Mouse (Mus musculus) midbrain, embryonic 10.5 days (tissue): ENCODE data around the gene Lrrfip1. TPM values are rescaled to one million over a fixed set of nuclear protein-coding genes. Genes with fewer than 3 reads are reported as not detected.

Experiments
- DNase-seq: peaks from one replicate; pipeline ENCODE4 v3.0.0-alpha.2; 2017; ENCODE audit warnings: low spot score
- H3K27ac ChIP-seq: fragments of 300-500 bp; sonication (generic); replicated peaks from 2 replicates; pipeline ENCODE4 v1.5.1; 2016; ENCODE audit warnings: mild to moderate bottlenecking
- H3K27me3 ChIP-seq: fragments of 300-500 bp; sonication (generic); 2 replicates; pipeline ENCODE4 v1.6.1; 2016; ENCODE audit warnings: low read depth, mild to moderate bottlenecking; ENCODE audit not compliant: poor library complexity, severe bottlenecking
- H3K36me3 ChIP-seq: fragments of 300-500 bp; sonication (generic); 2 replicates; pipeline ENCODE4 v1.6.1; 2016; ENCODE audit warnings: mild to moderate bottlenecking, moderate library complexity
- H3K4me1 ChIP-seq: fragments of 300-500 bp; sonication (generic); 2 replicates; pipeline ENCODE4 v1.6.1; 2016
- H3K4me3 ChIP-seq: fragments of 300-500 bp; sonication (generic); 2 replicates; pipeline ENCODE4 v1.5.1; 2016; ENCODE audit warnings: mild to moderate bottlenecking, moderate library complexity
- H3K9me3 ChIP-seq: fragments of 300-500 bp; sonication (generic); replicated peaks from 2 replicates; pipeline ENCODE4 v1.6.1; 2016; ENCODE audit warnings: mild to moderate bottlenecking
- WGBS: fragments of 180-500 bp; shearing (Covaris S2); methylation state at CpG from one replicate; pipeline ENCODE4 v1.1.7; 2016; 5-methylcytosine and 5-hydroxymethylcytosine counted together
- polyA plus RNA-seq: library from polyadenylated mRNA; unstranded; fragments of >200 nt; fragmentation: Nextera tagmentation; extraction: Ambion mirVana; gene quantifications from 2 replicates; pipeline ENCODE4 v1.2.1, GENCODE M21; 2016

Lrrfip1 gene
- 19.8 and 22.2 TPM in 2 replicates for polyA plus RNA-seq

DNA sequence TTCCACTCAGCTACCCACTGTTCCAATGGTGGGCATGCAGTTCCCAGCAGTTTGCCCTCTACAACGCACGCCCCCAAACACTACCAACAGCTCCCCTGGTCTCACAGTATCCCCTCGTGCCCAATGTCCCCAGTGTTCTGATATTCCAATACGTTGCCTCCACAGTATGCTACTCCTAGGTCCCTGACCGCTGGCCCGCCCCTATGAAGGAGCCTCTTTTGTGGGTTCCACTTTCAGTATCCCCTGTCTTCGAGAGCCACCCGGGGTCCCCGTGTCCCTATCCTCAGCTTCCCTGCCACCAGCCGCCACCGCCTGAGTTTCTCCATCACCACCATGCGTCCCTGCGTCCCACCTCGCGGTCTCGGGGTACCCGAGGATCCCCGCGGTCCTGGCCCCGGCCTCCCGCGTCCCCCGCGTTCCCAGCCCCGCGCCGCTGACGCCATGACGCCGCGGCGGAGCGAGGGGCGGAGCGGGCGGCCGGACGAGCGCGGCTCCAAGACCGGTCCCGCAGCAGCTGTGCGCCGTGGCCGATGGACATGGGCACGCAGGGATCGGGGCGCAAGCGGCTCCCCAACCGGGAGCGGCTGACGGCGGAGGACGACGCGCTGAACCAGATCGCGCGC, at the start of gene Lrrfip1:
Gene Lrrfip1, plus strand, starts transcription at position 470 of the 623 bp plus-strand sequence.
- peak within 1 kb of the TSS; percentile 90 for H3K27ac ChIP-seq
- peak; percentile 68 for DNase-seq
- H3K4me1 ChIP-seq, result peaks cover 31% of the 10 kb centered on the region
- 2% methylated on average over 59 of the region's 59 CpGs for WGBS
- H3K4me3 ChIP-seq, result peak within 1 kb of the TSS; percentile 85
- H3K9me3 ChIP-seq, result peaks cover 4% of the 10 kb centered on the region; the same call in 1 of the 2 replicates
- no peaks in the 10 kb centered on the region for H3K36me3 ChIP-seq
- H3K27me3 ChIP-seq, result peaks cover 22% of the 10 kb centered on the region

DNA sequence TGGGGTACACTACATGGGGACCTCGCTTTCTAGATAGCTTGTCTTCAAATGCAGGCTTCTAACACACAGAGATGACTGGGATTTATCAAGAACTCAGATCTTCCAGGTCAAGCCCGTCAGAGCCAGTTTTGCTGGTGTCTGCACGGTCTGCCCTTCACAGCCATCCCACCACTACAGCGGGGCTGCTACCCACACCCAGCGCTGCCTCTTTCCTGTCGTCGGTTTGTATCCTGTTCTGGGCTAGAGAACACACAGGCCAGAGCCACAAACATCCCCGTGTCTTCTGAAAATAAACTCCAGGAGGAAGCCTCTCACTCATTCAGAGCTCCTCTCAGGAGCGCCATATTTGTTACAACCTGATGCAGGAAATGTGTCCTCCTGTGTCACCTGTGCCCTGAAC, 49.2 kb upstream of the Lrrfip1 start:
- Histone ChIP-seq H3K9me3 (no peaks in the 10 kb centered on the region), H3K4me1 (peaks cover 8% of the 10 kb centered on the region; the same call in 1 of the 2 replicates), H3K4me3 (no peak overlapping the region), H3K27me3 (no peaks in the 10 kb centered on the region), H3K36me3 (no peaks in the 10 kb centered on the region), H3K27ac (no peak overlapping the region)
- DNase-seq, result no peak
- WGBS, result 75% methylated on average over 9 of the region's 9 CpGs

DNA sequence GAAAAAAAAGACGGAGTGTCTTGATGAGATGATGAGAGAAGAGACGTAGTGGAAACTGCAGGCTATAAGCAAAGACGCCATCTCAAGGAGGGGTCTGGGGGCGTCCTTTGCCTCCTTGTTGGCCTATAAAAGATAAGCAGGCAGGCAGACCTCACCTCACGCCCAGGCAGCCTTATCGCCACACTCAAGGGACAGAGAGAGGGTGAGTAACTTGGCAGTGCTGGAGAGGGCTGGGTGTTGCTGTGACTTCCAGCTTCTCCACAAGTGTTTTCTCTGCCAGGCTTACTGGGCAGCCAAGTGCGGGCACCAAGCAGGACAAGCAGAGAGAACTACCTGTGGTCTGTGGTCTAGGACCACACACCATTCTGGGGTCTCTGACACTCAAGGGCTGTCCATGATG, 46.9 kb upstream of the Lrrfip1 start:
- H3K4me1 ChIP-seq, result no peaks in the 10 kb centered on the region
- no peaks in the 10 kb centered on the region for H3K36me3 ChIP-seq
- H3K27me3 ChIP-seq, result no peaks in the 10 kb centered on the region
- no peak overlapping the region for H3K27ac ChIP-seq
- WGBS, result 84% methylated on average over 7 of the region's 7 CpGs
- H3K9me3 ChIP-seq, result no peaks in the 10 kb centered on the region
- H3K4me3 ChIP-seq, result no peak overlapping the region
- no peak for DNase-seq

DNA sequence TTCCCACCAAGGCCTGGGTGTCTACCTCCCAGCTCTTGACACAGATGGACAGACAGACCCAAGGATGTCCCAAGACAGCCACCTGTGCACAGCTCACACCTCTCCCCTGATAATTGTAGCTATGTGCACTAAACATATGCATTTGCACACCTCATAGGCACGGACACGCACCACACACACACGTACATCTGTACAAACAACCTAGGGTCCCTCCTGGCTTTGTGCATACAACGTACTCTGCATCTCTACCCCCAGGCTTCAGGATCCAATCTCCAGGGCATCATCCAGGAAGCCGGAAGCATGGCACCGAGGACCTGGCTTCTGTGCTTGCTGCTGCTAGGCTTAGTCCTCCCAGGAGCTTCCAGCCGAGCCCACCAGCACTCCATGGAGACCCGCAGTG, 45.7 kb upstream of the Lrrfip1 start, which contains the start of gene Prlh:
Gene Prlh, plus strand, starts transcription at position 301 of the 400 bp plus-strand sequence.
- Histone ChIP-seq H3K27me3 (no peaks in the 10 kb centered on the region), H3K4me3 (no peak within 1 kb of the TSS), H3K9me3 (no peaks in the 10 kb centered on the region), H3K4me1 (no peaks in the 10 kb centered on the region), H3K27ac (no peak within 1 kb of the TSS), H3K36me3 (no peaks in the 10 kb centered on the region)
- 88% methylated on average over 8 of the region's 8 CpGs for WGBS
- DNase-seq, result no peak

DNA sequence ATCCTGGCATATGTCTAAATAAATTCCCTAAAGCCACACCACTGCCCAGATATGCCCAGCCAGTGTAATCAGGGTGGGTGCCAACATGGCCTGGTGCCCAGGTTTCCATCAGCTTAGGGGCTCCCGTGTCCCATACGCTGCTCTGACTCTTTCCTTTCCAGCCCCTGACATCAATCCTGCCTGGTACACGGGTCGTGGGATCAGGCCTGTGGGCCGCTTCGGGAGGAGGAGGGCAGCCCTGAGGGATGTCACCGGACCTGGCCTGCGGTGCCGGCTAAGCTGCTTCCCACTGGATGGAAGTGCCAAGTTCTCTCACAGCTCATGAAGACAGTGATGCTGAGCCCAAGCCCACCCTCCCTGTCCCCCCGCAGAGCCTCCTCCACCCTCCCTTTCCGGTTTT, 44.8 kb upstream of the Lrrfip1 start:
- H3K9me3 ChIP-seq, result no peaks in the 10 kb centered on the region
- H3K4me3 ChIP-seq, result no peak overlapping the region
- no peaks in the 10 kb centered on the region for H3K36me3 ChIP-seq
- no peaks in the 10 kb centered on the region for H3K4me1 ChIP-seq
- 80% methylated on average over 11 of the region's 11 CpGs for WGBS
- peaks cover 2% of the 10 kb centered on the region for H3K27me3 ChIP-seq
- DNase-seq, result no peak
- H3K27ac ChIP-seq, result no peak overlapping the region

DNA sequence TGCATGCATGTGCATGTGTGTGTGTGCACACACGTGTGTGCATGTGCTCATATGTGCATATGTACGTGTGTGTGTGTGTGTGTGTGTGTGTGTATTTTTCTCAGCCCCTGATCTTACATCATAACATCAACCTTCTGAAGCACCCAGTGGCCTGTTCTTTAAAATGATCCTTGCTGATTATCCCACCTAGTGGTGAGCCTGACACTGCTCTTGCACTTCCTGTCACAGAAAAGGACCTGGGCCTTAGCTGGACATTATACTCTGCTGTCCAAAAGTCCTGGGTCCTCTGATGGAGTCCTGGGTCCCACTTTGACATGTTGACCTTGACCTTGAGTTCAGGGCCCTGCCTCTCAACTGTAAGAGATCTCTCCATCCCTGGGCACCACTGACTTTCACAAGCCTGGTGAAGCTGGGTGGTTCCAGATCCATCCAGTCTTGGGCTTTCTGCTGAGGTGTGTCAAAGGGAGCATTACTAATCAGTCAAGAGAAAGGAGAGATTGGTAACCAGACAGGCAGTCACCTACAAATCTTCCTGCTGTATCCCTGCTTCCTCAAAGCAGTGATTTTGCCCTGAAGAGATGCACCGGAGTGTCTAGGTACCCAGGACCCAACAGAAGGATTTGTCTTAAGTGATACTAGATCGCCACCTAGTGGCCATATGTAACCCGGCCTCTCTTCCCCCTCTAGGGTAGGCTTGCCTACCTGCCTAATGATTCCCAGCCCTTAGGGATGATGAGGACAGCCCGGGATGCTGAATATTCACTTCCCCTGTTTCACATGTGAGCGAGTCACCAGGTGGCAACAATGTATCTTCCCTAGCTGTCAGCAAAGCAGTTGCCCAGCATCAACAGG, 42.1 kb upstream of the Lrrfip1 start:
- 44% methylated on average over 7 of the region's 7 CpGs for WGBS

DNA sequence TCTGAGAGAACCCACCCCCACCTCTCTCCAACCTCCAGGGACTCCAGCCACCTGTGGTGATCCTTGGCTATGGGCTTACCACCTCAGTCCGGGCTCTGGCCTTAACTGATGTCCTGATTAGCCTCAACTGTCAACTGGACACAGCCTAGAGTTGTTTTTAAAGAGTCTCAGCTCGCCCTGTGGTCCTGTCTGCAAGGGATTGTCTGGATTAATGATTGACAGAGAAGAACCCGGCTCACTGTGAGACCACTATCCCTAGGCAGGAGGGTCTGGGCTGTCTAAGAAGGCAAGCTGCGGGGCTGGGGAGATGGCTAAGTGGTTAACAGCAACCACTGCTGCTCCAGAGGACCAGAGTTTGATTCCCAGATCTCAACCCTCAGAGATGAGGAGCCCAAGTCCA, 36.0 kb upstream of the Lrrfip1 start:
- Histone ChIP-seq H3K9me3 (no peaks in the 10 kb centered on the region), H3K4me1 (peaks cover 10% of the 10 kb centered on the region; the same call in 1 of the 2 replicates), H3K36me3 (no peaks in the 10 kb centered on the region), H3K27me3 (peaks cover 4% of the 10 kb centered on the region), H3K27ac (no peak overlapping the region), H3K4me3 (no peak overlapping the region)
- no peak for DNase-seq
- WGBS, result 34% methylated on average over 4 of the region's 4 CpGs

More for the DNA sequence above, 42.1 kb upstream of the Lrrfip1 start:
- peak; percentile 68 for DNase-seq
- peaks cover 4% of the 10 kb centered on the region for H3K27me3 ChIP-seq
- no peaks in the 10 kb centered on the region for H3K9me3 ChIP-seq
- H3K36me3 ChIP-seq, result no peaks in the 10 kb centered on the region
- H3K4me1 ChIP-seq, result no peaks in the 10 kb centered on the region
- H3K4me3 ChIP-seq, result no peak overlapping the region
- H3K27ac ChIP-seq, result no peak overlapping the region

DNA sequence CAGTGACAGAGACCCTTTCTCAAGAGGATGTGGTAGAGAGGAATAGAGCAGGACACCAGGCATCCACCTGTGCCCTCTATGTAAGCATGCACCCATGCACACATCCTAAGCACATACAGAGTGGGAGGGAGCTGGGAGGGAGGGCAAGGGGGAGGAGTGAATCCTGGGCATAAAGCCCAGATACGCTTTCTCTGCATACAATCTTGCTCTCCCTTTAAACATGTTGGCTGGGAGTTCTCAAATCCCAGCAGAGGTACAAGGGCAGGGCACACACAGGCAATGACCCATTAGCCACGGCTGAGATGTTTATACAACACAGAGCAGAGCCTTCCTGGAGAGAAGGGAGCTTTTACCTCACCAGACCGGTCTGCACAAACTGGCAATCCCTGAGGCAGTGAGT, 35.5 kb upstream of the Lrrfip1 start:
- 65% methylated on average over 3 of the region's 3 CpGs for WGBS
- DNase-seq, result no peak
- H3K4me1 ChIP-seq, result peaks cover 12% of the 10 kb centered on the region; the same call in 1 of the 2 replicates
- H3K27me3 ChIP-seq, result peaks cover 4% of the 10 kb centered on the region
- H3K36me3 ChIP-seq, result no peaks in the 10 kb centered on the region
- no peak overlapping the region for H3K4me3 ChIP-seq
- H3K27ac ChIP-seq, result no peak overlapping the region
- no peaks in the 10 kb centered on the region for H3K9me3 ChIP-seq

DNA sequence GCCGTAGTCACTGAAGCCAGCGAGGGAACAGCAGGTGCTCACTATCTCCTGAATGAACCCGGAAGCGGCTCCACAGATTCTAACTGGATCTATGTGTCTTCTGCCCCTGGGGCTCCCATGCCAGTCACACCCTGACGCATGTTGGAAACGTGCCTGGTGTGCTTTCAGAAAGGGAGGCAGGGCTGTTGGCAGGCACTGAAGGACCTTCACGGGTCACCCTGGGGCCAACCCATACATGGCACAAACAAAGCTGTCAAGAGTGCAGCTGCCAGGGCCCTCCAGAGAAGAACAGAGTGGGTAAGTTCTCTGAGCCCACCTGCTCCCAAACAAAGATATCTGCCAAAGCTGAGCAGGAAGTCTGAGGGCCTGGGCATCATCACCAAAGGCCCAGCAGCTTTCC, 31.0 kb upstream of the Lrrfip1 start:
- Histone ChIP-seq H3K36me3 (no peaks in the 10 kb centered on the region), H3K9me3 (no peaks in the 10 kb centered on the region), H3K27me3 (peaks cover 17% of the 10 kb centered on the region), H3K4me1 (peaks cover 14% of the 10 kb centered on the region), H3K4me3 (no peak overlapping the region), H3K27ac (no peak overlapping the region)
- no peak for DNase-seq
- WGBS, result 79% methylated on average over 7 of the region's 7 CpGs

DNA sequence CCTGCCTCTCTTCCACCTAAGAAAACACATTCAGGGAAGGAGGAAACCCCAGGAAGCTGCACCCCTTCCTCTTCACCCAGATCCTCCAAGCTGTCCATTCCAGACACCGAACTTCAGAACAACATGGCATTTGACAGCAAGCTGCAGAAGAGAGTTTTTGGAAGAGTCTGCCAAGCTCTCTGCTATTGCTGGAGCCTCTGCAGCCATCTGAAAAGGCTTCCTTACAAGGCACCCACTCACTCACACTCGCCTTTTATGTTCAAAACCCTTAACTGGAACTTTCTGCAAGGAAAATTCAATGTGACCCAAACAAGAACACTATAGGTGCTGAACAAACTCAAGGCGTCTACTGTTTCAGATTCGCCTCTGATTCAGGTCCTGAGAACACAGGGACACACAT, 29.9 kb upstream of the Lrrfip1 start:
- Histone ChIP-seq H3K36me3 (no peaks in the 10 kb centered on the region), H3K4me1 (peaks cover 17% of the 10 kb centered on the region), H3K27me3 (peaks cover 22% of the 10 kb centered on the region), H3K4me3 (no peak overlapping the region), H3K9me3 (no peaks in the 10 kb centered on the region), H3K27ac (no peak overlapping the region)
- 90% methylated on average over 4 of the region's 4 CpGs for WGBS
- no peak for DNase-seq

DNA sequence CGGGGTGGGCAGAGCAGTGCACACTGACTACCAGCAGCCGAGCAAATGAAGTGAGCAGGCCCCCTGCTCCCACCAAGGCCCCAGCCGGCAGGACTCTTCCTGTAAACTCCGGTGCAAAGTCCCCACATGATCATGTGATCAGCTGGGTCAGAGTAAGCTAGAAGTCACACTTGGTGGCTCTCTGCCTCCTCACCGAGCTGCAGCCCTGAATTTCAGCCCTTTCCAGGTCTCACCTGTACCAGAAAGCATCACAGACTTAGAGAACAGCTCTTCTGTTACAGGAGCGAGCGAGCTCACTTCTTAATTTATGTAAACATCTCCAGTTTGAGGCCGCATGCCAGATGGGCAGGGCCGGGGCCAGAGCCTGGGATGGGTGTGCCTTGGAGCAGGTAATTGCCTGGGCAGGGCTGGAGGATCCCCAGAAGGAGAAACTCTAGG, 29.2 kb upstream of the Lrrfip1 start, which contains the start of gene Rab17:
Gene Rab17, minus strand, starts transcription at position 315 of the 438 bp plus-strand sequence.
- Histone ChIP-seq H3K9me3 (no peaks in the 10 kb centered on the region), H3K36me3 (no peaks in the 10 kb centered on the region), H3K27ac (no peak within 1 kb of the TSS), H3K4me1 (peaks cover 24% of the 10 kb centered on the region), H3K27me3 (peaks cover 22% of the 10 kb centered on the region), H3K4me3 (no peak within 1 kb of the TSS)
- 46% methylated on average over 9 of the region's 9 CpGs for WGBS
- DNase-seq, result no peak

DNA sequence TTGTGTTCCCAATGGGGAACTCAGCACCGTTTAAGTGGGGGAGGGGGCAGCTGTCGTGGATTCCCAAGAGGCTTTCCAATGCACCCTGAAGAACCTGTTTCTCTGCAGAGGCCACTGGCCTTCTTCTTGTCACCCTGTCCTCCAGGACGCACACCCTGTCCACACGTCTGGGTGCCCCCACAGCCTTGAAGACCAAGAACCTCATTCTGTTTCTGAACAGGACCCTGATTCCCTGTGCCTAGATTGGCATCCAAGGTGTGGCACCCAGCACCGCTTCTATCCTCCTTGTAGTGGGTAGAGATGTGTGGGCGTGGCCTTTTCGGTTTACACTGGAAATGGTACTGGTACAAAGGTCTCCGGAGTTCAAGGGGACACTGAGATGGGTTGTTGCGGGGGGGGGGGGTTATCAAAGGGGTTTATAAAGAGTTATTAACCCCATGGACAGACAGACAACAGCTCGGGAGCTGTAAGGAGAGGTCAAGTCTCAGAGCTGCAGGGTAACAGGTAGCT, 28.6 kb upstream of the Lrrfip1 start:
- Histone ChIP-seq H3K27me3 (peaks cover 22% of the 10 kb centered on the region), H3K9me3 (no peaks in the 10 kb centered on the region), H3K4me3 (no peak overlapping the region), H3K4me1 (peaks cover 30% of the 10 kb centered on the region), H3K36me3 (no peaks in the 10 kb centered on the region), H3K27ac (no peak overlapping the region)
- DNase-seq, result no peak
- WGBS, result 82% methylated on average over 10 of the region's 10 CpGs
